Mouse (Mus musculus) G1E (cell line): ENCODE results near the gene Habp2.

Experiments
- CTCF ChIP-seq: IDR thresholded peaks from 2 replicates; pipeline ENCODE4 v1.5.1; 2012; ENCODE audit warnings: low read depth, low read length, inconsistent platforms, mixed read lengths
- GATA1 ChIP-seq: IDR thresholded peaks from 2 replicates; pipeline ENCODE4 v1.6.1; 2012; ENCODE audit warnings: borderline replicate concordance, low read length, inconsistent platforms, mixed read lengths
- GATA2 ChIP-seq: IDR thresholded peaks from 2 replicates; pipeline ENCODE4 v1.6.1; 2012; ENCODE audit warnings: low read depth, low read length, inconsistent platforms, borderline replicate concordance
- POLR2AphosphoS5 ChIP-seq: IDR thresholded peaks from 2 replicates; pipeline ENCODE4 v1.6.1; 2012; ENCODE audit warnings: low read depth, low read length, inconsistent platforms; ENCODE audit not compliant: insufficient replicate concordance
- TAL1 ChIP-seq: conservative IDR thresholded peaks from 2 replicates; pipeline ENCODE4 v1.6.1; 2012; ENCODE audit warnings: low read depth, low read length, inconsistent platforms, mixed read lengths

- TF ChIP-seq CTCF (no peak), GATA1 (no peak), TAL1 (no peak), POLR2AphosphoS5 (no peak), GATA2 (no peak)
Measured at GRCm38 (mm10) chr19:56319219-56319618, 32.3 kb downstream of the Habp2 start.
